Mouse (Mus musculus): ENCODE results near the gene Pde4d.

Gene Pde4d

DNA sequence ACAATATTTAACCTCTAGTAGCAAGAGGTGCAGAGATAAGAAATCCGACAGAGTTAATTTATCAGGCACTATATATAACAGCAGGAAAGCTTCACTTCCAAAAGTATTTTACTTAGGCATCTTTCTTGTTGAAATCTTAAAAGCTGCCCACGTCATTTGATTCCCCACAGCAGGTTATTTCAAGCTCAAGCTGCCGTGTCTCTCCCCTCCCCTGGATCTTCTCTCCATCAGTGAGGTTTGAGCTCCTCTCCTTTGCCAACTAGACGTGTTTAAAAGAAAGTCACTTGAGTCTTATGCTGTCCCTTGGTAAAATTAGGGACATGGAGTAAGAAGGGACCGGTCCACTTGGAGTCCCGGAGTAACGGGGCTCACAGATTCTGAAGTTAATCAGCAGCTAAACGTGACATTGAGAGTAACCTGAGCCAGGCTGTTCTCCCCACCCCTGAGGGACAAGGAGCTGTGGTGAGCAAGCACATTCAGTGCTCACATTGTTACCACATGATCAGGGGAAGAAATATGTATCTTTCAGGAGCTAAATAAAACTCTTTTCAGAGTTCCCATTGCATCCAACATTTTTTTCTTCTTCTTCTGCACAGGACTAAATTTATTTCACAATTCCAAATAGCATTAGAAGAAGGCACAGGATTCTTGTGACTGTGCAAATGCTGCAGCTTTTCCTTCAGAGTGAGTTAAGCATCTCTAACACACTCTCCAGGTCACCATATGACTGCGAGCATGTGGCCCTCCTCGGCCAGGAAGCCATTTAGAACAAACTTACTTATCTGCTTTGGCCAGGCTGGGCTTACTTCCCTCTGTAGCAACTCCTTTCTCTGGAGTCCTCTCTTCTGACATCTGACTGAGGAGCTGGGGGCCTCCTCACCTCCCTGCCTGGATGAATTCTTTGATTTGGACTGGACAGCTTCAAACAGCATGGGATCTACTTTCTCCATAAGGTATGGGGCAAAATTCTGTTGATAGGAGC lies at the start of gene Pde4d:
Gene Pde4d, plus strand, starts transcription at position 833 of the 982 bp plus-strand sequence.
- DNase-seq, result peak; percentile 28

DNA sequence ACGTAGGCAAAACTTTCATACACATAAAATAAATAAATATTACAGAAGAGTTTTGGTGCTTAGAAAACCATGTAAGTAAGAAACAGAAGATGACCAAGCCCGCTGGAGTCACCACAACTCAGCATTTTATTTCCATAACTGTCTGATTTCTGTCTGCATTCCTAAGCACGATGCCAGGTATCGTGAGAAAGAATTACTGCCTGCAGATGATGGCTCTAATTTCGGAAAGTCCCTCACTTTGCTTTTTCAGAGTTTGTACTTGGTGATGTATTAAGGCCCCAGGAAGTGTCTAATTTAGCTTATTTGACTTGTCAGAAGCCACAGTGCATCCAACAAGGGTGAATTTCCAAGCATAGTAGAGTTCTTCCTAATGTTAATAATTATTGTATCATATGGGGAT lies 46.6 kb upstream of the Pde4d start:
- DNase-seq, result no peak

DNA sequence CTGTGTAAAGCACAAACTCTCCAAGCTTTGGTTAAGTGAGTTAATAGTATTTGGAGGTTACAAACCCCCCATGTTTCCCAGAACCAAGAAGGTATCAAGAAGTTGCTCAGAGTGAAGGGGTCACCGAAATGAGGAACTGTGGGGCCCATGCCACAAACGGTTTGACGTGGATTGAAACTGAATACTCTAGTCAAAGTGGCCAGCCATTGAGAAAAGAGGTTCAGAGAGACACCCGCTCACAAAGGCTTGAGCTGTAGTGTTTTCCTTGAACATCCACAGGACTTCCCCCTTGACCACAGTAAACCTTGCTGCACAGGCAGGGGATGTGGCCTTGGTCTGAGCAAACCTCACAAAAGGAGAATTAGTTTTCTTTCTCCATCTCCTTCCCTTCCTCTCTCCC lies 45.4 kb upstream of the Pde4d start:
- DNase-seq, result no peak

DNA sequence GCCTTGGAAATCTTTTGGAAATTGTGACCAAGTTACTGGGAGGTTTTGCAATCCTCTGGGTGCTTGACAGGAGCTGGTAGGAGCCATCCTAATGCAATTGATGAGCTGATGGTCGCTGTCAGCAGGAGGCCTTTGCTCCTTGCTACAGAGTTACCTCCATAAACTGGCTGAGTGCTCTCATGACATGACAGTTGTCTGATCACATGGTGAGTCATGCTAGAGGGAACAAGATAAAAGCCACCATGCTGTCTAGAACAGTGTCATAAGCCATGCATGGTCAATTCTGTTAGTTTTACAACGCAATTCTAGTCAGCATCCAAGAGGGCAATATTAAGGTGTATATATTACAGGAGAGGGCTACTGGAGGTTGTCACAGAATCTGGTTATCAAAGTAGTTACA lies 34.3 kb upstream of the Pde4d start:
- DNase-seq, result no peak

DNA sequence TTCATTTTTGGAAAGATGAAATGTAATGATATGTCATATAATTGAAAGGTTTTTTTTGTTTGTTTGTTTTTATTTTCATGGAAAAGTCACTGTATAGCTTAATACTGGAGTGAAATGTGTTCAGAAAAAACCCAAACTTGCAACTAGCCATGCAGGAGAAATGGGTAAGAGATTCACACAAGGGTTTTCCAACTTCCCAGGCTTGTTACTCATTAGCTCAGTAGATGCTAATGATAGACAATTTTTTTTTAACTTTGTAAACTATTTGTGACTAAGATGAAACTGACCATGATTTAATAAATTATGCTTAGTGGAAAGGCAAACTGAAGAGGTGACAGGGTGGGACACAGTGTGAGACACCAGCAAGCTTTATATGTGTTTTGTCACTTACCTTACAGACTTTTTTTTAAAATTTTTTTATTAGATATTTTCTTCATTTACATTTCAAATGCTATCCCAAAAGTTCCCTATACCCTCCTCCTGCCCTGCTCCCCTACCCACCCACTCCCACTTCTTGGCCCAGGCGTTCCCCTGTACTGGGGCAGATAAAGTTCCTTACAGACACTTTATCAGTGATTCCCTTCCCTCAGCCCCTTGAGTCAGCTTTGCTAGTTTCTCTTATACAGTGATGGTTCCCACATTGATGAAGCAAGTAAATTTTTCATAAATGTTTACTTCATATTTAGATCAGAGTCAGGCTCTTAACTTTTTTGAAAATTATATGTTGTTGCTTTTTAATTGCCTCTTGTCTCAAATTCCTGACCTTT lies 30.8 kb upstream of the Pde4d start:
- no peak for DNase-seq

DNA sequence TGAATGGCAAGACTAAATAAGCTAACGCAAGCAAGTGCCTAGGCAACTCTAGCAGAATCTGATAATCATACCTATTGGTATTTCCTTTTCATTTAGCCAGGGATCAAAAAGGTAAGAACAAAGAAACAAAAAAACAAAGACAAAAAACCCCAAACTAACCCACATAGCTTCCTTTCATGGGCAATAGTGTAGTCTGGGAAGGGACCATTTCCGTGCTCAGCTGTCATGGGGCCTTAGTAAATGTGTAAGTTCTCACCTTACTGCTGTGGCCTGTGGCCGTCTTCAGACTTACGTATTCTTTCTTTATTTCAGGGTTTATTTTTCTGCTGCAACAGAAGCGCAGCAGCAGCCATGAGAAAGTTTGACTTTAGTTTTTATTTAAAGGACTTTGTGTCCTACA lies 23.4 kb upstream of the Pde4d start:
- DNase-seq, result no peak

DNA sequence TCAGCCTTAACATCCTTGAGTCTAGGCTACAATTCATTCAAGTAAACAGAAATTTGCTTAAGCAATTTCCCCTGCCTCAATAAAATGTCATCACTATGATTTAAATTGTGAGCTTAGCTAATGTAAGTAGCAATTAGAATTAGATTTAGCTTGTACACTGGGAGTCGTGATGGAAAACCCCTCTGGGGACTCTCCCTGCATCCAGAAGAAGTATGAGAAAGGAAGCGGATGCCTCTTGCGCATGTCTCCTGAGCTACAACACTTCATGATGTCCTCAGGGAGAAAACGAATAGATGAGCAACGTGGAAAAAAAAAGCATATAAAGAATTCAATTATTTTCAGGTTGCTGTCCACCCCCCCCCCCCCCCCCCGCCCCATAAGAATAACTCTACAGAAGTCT lies 20.9 kb upstream of the Pde4d start:
- DNase-seq, result no peak

DNA sequence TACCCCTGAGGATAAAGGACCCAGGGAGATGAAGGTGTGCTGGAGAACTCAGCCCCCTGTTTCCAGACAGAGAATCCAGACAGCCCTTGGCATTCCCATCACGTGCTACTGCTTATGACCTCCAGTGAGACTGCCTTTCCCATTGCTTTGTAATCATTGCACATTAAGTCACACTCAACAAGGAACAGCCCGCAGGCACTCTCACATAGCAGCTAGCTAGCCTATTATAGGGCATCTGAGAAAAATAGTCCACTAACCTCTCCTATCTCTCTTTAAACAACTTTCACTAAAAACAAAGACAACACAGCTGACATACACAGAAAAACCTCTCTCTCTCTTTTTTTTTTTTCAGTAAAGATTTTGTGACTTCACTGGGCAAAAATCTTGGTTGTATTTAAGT lies 20.1 kb upstream of the Pde4d start:
- no peak for DNase-seq

DNA sequence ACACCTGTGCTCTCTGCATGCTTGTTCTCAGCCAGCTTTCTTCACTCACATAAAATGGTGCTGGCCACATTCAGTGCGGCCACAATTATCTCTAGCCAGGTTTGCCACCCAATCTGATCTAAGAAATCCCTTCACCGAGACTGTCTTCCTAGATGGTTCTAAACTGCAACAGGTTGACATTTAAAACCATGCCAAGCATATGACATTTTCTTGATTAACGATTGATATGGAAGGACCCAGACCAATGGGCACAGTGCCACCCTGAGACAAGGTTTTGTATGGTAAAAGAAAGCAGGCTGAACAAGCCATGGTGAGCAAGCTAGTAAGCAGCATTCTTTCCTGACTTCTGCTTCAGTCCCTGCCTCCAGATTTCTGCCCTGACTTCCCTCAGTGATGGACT lies 18.0 kb upstream of the Pde4d start:
- no peak for DNase-seq

DNA sequence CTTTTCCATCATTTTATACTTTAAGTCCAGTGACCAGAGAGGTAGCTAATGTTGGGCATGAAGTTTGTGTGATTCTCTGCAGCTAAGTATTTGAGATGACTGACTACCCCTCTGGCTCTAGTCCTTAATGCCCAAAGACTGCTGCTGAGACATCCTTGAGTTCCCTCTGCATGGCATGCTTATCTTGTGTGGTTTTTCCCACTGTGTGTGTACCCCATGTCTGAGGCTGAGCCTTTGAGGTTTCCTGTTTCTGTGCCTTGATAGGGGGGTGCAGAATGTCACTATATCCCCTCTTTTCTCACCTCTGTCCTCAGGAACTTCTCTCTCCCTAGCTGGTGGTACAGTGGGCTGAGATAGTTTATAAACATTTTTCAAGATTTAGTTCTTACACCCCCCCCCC lies 14.1 kb upstream of the Pde4d start:
- no peak for DNase-seq

DNA sequence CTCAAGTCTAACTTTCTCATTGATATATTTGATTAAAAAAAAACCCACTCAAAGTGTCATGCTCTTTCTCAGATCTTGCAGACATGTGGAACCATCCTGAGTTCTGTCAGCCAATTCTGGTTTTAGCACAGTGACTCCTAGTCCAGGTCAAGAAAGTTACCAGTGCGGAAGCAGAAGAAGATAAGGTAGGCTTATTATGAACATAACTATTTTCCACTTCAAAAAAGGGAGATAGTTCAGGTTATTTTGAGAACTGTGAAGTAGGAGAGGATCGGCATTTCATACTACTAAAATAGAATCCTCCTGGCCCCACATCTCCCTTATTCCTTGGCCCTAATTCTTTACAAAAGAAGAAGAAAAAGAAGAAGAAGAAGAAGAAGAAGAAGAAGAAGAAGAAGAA lies 12.3 kb upstream of the Pde4d start:
- no peak for DNase-seq

DNA sequence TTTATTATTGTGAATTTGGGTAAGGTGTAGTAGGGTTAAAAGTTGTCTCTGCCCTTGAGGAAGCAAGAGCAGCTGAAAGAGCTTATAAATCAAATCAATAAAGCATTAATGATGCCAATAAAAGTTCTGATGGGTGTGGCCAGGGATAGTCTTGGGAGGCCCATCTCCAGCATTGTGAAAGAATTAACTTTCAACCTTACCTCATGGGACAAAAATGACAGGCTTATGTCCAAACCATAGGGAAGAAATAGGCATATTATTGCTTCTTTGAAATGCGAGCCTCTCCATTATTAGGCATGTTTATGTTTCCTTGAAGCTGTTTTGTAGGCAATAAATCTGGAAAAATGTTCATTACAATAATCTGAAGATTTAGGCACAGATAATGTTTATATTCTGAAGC lies 10.7 kb upstream of the Pde4d start:
- no peak for DNase-seq

DNA sequence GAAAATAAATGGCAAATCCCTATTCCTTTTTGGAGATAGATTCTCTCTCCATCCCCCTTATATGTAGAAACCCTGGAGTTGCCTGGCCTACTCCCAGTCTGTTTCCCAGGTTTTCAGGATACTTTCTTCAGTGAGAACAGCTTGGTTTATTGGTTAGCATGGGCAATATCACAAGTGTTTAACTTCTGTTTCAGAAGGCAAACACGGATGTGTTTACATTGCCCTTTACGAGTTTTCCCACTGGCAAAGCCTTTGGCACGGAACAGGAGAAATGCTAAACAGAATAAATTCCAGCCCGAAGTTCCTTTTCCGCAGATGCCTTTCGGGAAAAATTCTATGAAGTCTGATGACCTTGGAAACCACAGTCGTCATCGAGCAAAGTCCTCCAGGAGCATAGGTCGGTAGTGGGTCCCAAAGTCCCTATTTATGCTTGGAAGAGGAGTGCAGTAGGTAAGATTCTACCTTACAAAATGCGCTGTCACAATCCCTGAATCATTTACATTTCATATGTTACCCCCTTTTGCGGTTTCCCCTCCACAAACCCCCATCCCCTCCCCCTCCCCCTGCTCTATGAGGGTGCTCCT lies 1.3 kb upstream of the Pde4d start:
- no peak for DNase-seq

DNA sequence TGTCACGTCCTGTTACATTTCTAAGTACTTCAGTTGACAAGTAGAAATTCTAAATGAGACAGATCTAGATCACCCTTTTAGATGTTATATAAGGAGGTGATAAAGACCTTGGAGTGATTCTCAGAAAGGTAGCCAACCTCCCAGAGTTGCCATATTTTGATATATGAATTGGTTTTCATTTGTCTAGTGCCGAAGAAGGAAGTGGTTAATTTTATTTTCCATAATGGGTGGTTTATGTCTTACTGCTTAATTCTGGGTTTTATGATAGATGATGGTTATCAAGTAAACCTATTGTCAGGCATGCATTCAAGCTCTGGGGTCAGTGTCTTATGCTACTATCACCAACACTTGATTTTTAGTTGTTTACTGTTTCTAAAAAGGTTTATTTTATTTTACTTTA lies 1.4 kb downstream of the Pde4d start:
- no peak for DNase-seq

DNA sequence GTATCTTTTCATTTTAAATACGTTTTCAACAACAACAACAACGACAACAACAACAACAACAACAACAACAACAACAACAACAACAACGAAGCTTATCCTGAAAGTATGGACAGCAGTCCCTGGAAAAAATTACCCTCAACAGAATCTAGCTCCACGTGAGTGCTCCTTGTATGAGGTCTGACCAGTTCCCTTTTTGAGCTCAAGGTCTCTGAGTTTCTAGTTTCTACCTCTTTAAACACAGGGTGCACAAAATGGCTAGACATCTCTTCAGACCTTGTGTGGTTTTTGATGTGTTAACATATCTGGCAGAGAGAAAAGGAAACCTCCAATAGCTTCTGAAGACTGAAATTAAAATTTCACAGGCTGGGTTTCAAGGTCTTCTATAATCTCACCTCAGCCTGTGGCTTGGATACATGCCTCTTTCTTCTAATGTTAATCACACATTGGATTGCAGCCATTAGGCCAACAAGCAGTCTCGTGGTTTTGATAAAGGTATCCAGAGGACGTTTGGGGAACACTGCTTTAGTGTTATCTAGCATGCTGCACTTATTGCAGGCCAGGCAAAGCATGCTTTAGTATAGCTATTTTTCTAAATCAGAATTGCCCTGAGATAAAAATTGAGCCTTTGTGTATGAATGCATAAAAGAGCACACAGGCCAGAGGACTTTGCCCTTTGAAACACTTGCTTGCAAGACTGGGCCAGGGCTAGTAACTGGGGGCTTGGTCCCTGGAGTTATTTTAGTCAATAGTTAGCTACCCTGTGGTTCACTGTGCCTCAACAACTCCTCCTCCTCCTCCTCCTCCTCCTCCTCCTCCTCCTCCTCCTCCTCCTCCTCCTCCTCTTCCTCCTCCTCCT lies 3.5 kb downstream of the Pde4d start:
- DNase-seq, result no peak

DNA sequence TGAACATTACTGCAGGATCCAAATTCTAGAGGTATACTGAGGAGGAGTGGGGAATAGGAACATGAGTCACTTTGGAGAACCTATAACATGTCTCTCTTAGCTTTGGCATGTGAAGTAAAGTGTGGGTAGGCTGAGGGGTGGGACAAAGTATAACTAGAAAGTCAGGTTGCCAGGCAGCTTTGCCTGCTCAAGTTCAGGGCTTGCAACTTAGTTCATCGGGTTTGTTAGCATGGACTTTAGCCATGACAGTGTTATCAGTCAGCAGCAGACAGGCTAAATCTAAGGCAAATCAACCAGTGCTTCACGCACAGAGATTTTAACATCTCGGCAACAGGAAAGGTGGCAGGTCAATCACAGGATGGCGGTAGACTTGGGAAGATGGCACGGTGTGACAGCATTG lies 12.8 kb downstream of the Pde4d start:
- no peak for DNase-seq

DNA sequence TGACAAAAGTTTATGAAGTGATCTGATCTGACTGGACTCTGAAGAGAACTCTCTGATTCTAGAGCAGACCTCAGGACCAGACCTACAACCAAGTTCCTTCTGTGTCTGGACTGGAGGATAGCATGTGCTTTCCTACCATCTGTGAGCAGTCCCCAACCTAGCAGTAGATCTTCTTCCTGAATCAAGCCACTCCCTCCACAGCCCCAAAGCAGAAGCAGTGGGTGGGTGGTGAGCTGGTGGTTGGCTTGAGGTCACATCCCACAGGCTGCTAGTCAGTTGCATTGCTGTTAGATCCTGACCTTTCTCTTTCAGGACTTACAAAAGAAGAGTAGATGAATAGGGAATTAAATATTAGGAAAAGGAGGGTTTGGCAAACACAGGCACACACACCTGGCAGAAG lies 16.0 kb downstream of the Pde4d start:
- DNase-seq, result no peak

DNA sequence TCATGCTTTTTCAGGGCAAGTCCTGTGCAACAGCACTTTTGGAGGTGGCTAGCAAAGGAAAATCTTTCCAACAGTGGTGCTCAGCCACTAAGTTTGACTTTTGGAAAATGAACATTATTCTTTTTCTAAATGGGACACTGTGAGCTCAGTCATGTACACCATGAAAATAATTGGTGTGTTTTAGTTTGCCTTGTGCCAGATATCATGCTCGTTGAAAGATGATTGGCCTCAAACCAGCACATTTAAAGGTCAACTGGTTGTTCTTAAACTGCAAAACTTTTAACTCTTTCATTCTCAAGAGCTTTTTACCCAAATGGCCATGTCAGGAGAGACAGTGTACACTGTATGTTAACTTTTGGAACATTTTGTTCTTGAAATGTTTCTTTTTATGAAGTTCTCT lies 17.3 kb downstream of the Pde4d start:
- DNase-seq, result no peak

DNA sequence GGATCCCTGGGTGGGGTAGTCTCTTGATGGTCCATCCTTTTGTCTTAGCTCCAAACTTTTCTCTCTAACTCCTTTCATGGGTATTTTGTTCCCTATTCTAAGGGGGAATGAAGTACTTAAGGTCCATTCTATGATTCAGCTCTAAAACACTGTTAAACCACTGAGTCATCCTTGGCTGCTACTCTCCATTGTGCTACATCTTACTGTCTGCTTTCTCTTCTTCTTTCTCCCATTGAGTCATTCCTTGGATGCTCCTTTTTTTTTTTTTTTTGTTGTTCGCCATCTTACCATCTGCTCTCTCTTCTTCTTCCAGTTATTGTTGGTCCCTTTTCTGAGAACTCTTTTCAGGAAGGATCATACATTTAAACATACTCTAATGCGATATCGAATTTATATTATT lies 30.7 kb downstream of the Pde4d start:
- no peak for DNase-seq

DNA sequence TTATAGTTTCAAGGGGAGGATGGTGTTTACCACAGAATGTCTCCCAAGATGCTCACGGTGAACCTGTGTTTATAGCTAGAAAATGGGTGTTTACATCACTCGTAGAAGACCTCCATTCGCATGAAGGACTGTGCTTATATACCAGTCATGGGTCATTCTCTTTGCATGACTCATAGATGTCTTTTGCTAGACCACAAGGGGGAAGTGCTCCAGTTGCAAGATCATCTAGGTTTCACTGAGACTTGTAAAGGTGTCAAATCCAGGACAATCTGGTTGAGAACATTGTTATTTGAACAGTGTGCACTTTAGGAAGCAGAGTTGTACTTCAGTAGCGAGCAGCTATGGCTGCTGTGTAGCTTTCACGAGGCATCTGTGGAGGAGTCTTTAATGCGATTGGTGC lies 35.3 kb downstream of the Pde4d start:
- DNase-seq, result no peak

DNA sequence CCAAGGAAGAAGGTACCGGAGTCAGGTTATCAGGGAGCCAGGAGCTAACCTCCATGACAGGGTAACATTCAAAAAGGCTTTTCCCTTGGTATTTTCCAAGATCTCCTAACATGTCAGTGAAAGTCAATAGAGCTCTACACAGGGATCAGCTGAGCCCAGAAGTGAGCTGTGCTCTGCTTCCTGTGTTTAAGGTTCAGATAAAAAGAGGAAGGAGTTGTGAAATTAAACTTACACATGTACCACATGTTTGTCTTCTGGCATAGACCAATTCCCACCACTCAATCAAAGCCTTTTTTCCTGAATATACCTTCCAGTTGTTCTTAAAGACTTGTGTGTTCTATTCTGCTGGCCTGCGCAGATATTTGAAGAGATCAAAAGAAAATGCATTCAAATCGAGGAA lies 37.3 kb downstream of the Pde4d start:
- DNase-seq, result no peak

DNA sequence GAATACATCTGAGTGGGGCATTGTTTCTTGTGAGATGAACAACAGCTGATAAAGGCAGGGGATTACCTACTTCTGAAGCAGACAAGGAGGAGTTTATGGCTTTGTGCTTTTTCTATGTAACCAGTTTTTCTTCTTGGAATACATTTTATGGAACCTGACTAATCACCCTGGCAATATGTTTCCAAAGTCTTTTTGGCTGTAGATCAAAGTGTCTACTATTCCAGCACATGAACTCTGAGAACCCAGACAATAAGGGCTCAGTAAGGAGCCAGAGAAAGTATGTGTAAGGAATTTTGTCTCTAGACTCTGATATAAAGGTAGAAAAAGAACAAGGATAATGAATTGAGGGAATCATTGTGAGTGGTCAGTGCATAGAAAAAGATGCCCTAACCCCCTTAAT lies 40.1 kb downstream of the Pde4d start:
- no peak for DNase-seq

DNA sequence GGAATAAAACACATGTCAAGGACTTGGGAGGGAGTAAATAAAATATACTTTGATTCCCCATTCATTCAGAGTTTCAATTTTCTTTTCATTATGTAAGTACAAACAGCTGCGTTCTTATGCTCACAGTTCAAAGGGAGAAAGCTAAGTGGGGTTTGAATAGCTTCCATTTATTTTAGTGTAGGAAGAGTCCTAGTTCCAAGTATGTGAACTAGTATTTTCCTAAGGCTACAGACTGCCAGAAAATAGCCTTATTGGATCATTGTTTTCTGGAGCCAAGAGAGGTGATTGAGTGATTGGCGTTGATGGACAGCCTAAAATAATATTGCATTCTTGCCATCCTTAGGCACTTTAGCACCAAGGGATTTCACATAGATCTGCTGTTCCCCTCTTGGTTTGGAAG lies 41.1 kb downstream of the Pde4d start:
- DNase-seq, result no peak
